Mouse (Mus musculus) embryonic facial prominence, embryonic 15.5 days (tissue): ENCODE measurements around the gene Eno1. TPM values are rescaled to one million over a fixed set of nuclear protein-coding genes. Genes with fewer than 3 reads are reported as not detected.

Experiments
- ATAC-seq: fragments of 200-750 bp; cut with Nextera tagmentation; 2 replicates; pipeline ENCODE4 v1.8.0; 2017; ENCODE audit warnings: low read depth, moderate TSS enrichment; ENCODE audit not compliant: insufficient number of reproducible peaks, low FRiP score, low TSS enrichment
- H3K27ac ChIP-seq: fragments of 300-500 bp; sonication (generic); replicated peaks from 2 replicates; pipeline ENCODE4 v1.5.1; 2015; ENCODE audit warnings: mild to moderate bottlenecking, inconsistent platforms
- H3K27me3 ChIP-seq: fragments of 300-500 bp; sonication (generic); 2 replicates; pipeline ENCODE4 v1.6.1; 2015; ENCODE audit warnings: inconsistent platforms
- H3K36me3 ChIP-seq: fragments of 300-500 bp; sonication (generic); 2 replicates; pipeline ENCODE4 v1.6.1; 2015; ENCODE audit warnings: mild to moderate bottlenecking, inconsistent platforms
- H3K4me1 ChIP-seq: fragments of 300-500 bp; sonication (generic); 2 replicates; pipeline ENCODE4 v1.6.1; 2015; ENCODE audit warnings: inconsistent platforms
- H3K4me2 ChIP-seq: fragments of 300-500 bp; sonication (generic); replicated peaks from 2 replicates; pipeline ENCODE4 v1.6.1; 2015; ENCODE audit warnings: mild to moderate bottlenecking, inconsistent platforms
- H3K4me3 ChIP-seq: fragments of 300-500 bp; sonication (generic); replicated peaks from 2 replicates; pipeline ENCODE4 v1.5.1; 2015; ENCODE audit warnings: mild to moderate bottlenecking, inconsistent platforms
- H3K9ac ChIP-seq: fragments of 300-500 bp; sonication (generic); 2 replicates; pipeline ENCODE4 v1.6.1; 2015; ENCODE audit warnings: inconsistent platforms
- H3K9me3 ChIP-seq: fragments of 300-500 bp; sonication (generic); replicated peaks from 2 replicates; pipeline ENCODE4 v1.6.1; 2016; ENCODE audit warnings: inconsistent platforms
- WGBS: fragments of 180-500 bp; shearing (Covaris S2); methylation state at CpG from one replicate; pipeline ENCODE4 v1.1.7; 2015; 5-methylcytosine and 5-hydroxymethylcytosine counted together
- polyA plus RNA-seq: library from polyadenylated mRNA; unstranded; fragments of >200 nt; fragmentation: Nextera tagmentation; extraction: Ambion mirVana; gene quantifications from 2 replicates; pipeline ENCODE4 v1.2.1, GENCODE M21; 2015

The Eno1 gene
- polyA plus RNA-seq, 1 experiment from 2014 or later = 1,435 TPM

GRCm38 (mm10) chr4:150250549-150251422, 14.3 kb downstream of the Eno1 start:
- peaks cover 45% of the 10 kb centered on the region for H3K36me3 ChIP-seq
- H3K4me2 ChIP-seq = no peak overlapping the region
- H3K9ac ChIP-seq = no peak overlapping the region
- no peak overlapping the region for H3K4me3 ChIP-seq
- 32% methylated on average over 18 of the region's 18 CpGs for WGBS
- no peaks in the 10 kb centered on the region for H3K27me3 ChIP-seq
- H3K9me3 ChIP-seq = no peaks in the 10 kb centered on the region
- no peak for ATAC-seq
- H3K27ac ChIP-seq = peak overlapping the region; percentile 68
- peaks cover 12% of the 10 kb centered on the region for H3K4me1 ChIP-seq

GRCm38 (mm10) chr4:150254416-150254815, 17.9 kb downstream of the Eno1 start:
- no peak for ATAC-seq
- H3K9ac ChIP-seq = no peak overlapping the region
- peaks cover 31% of the 10 kb centered on the region for H3K4me1 ChIP-seq
- 63% methylated on average over 4 of the region's 4 CpGs for WGBS
- H3K4me3 ChIP-seq = no peak overlapping the region
- no peak overlapping the region for H3K4me2 ChIP-seq
- no peaks in the 10 kb centered on the region for H3K9me3 ChIP-seq
- H3K27ac ChIP-seq = no peak overlapping the region
- H3K27me3 ChIP-seq = no peaks in the 10 kb centered on the region
- H3K36me3 ChIP-seq = peaks cover 12% of the 10 kb centered on the region

- no peak for ATAC-seq
- Histone ChIP-seq H3K4me2 (no peak overlapping the region), H3K27me3 (no peaks in the 10 kb centered on the region), H3K9ac (no peak overlapping the region), H3K4me1 (peaks cover 31% of the 10 kb centered on the region), H3K36me3 (peaks cover 6% of the 10 kb centered on the region; the same call in 1 of the 2 replicates), H3K4me3 (no peak overlapping the region), H3K27ac (no peak overlapping the region), H3K9me3 (no peaks in the 10 kb centered on the region)
- WGBS = 75% methylated on average over 7 of the region's 7 CpGs
Observed at GRCm38 (mm10) chr4:150255181-150255580, 18.7 kb downstream of the Eno1 start.

- WGBS = 47% methylated on average over 20 of the region's 20 CpGs
- no peak overlapping the region for H3K4me3 ChIP-seq
Observed at GRCm38 (mm10) chr4:150257252-150258204, 21.0 kb downstream of the Eno1 start.

GRCm38 (mm10) chr4:150258388-150258787, 21.9 kb downstream of the Eno1 start:
- Histone ChIP-seq H3K4me2 (no peak overlapping the region), H3K4me1 (peaks cover 21% of the 10 kb centered on the region), H3K4me3 (no peak overlapping the region), H3K9me3 (no peaks in the 10 kb centered on the region), H3K36me3 (no peaks in the 10 kb centered on the region), H3K9ac (no peak overlapping the region), H3K27me3 (no peaks in the 10 kb centered on the region), H3K27ac (peak overlapping the region; percentile 40; the same call in 1 of the 2 replicates)
- ATAC-seq = no peak
- WGBS = 56% methylated on average over 14 of the region's 14 CpGs

More at GRCm38 (mm10) chr4:150257252-150258204, 21.0 kb downstream of the Eno1 start:
- Histone ChIP-seq H3K36me3 (no peaks in the 10 kb centered on the region), H3K27ac (peak overlapping the region; percentile 40; the same call in 1 of the 2 replicates), H3K4me2 (no peak overlapping the region), H3K9me3 (no peaks in the 10 kb centered on the region), H3K9ac (no peak overlapping the region), H3K27me3 (no peaks in the 10 kb centered on the region), H3K4me1 (peaks cover 21% of the 10 kb centered on the region)
- peak; percentile 56 for ATAC-seq

- WGBS = 94% methylated on average over 7 of the region's 7 CpGs
Observed at GRCm38 (mm10) chr4:150259577-150259976, 23.1 kb downstream of the Eno1 start.

GRCm38 (mm10) chr4:150260111-150260510, 23.6 kb downstream of the Eno1 start:
- no peak for ATAC-seq
- H3K27ac ChIP-seq = no peak overlapping the region
- WGBS = 57% methylated on average over 7 of the region's 7 CpGs

More at GRCm38 (mm10) chr4:150259577-150259976, 23.1 kb downstream of the Eno1 start:
- Histone ChIP-seq H3K27me3 (no peaks in the 10 kb centered on the region), H3K4me2 (no peak overlapping the region), H3K36me3 (no peaks in the 10 kb centered on the region), H3K4me3 (no peak overlapping the region), H3K9ac (no peak overlapping the region), H3K9me3 (no peaks in the 10 kb centered on the region), H3K27ac (no peak overlapping the region), H3K4me1 (peaks cover 21% of the 10 kb centered on the region)
- ATAC-seq = no peak

GRCm38 (mm10) chr4:150260745-150261144, 24.2 kb downstream of the Eno1 start:
- H3K9me3 ChIP-seq = no peaks in the 10 kb centered on the region
- 29% methylated on average over 6 of the region's 6 CpGs for WGBS

More at GRCm38 (mm10) chr4:150260111-150260510, 23.6 kb downstream of the Eno1 start:
- Histone ChIP-seq H3K27me3 (no peaks in the 10 kb centered on the region), H3K4me1 (peaks cover 26% of the 10 kb centered on the region), H3K9ac (no peak overlapping the region), H3K4me2 (no peak overlapping the region), H3K9me3 (no peaks in the 10 kb centered on the region), H3K36me3 (no peaks in the 10 kb centered on the region), H3K4me3 (no peak overlapping the region)

GRCm38 (mm10) chr4:150262301-150262700, 25.8 kb downstream of the Eno1 start:
- WGBS = 77% methylated on average over 8 of the region's 8 CpGs
- no peaks in the 10 kb centered on the region for H3K36me3 ChIP-seq
- H3K4me1 ChIP-seq = peaks cover 39% of the 10 kb centered on the region
- no peak overlapping the region for H3K4me2 ChIP-seq
- no peak for ATAC-seq
- H3K27me3 ChIP-seq = no peaks in the 10 kb centered on the region
- H3K9ac ChIP-seq = no peak overlapping the region
- no peaks in the 10 kb centered on the region for H3K9me3 ChIP-seq
- no peak overlapping the region for H3K27ac ChIP-seq
- H3K4me3 ChIP-seq = no peak overlapping the region

More at GRCm38 (mm10) chr4:150260745-150261144, 24.2 kb downstream of the Eno1 start:
- H3K4me2 ChIP-seq = no peak overlapping the region
- no peak overlapping the region for H3K4me3 ChIP-seq
- H3K27me3 ChIP-seq = no peaks in the 10 kb centered on the region
- H3K9ac ChIP-seq = no peak overlapping the region
- H3K27ac ChIP-seq = no peak overlapping the region
- no peak for ATAC-seq
- H3K36me3 ChIP-seq = no peaks in the 10 kb centered on the region
- H3K4me1 ChIP-seq = peaks cover 30% of the 10 kb centered on the region

- H3K36me3 ChIP-seq = no peaks in the 10 kb centered on the region
- no peak overlapping the region for H3K4me2 ChIP-seq
- peaks cover 37% of the 10 kb centered on the region for H3K4me1 ChIP-seq
- ATAC-seq = no peak
- H3K9me3 ChIP-seq = no peaks in the 10 kb centered on the region
- WGBS = 54% methylated on average over 7 of the region's 7 CpGs
- H3K27ac ChIP-seq = no peak overlapping the region
- no peak overlapping the region for H3K9ac ChIP-seq
- no peaks in the 10 kb centered on the region for H3K27me3 ChIP-seq
- no peak overlapping the region for H3K4me3 ChIP-seq
Observed at GRCm38 (mm10) chr4:150264903-150265302, 28.4 kb downstream of the Eno1 start.

- no peak overlapping the region for H3K4me2 ChIP-seq
- WGBS = 63% methylated on average over 5 of the region's 5 CpGs
- no peaks in the 10 kb centered on the region for H3K36me3 ChIP-seq
- H3K27me3 ChIP-seq = no peaks in the 10 kb centered on the region
- no peak overlapping the region for H3K4me3 ChIP-seq
- H3K9ac ChIP-seq = no peak overlapping the region
- no peaks in the 10 kb centered on the region for H3K9me3 ChIP-seq
- H3K27ac ChIP-seq = no peak overlapping the region
- ATAC-seq = no peak
- peaks cover 37% of the 10 kb centered on the region for H3K4me1 ChIP-seq
Observed at GRCm38 (mm10) chr4:150265471-150265870, 28.9 kb downstream of the Eno1 start.
